17 mouse cellular contexts compared by ENCODE assay signal in the genomic region with DNA sequence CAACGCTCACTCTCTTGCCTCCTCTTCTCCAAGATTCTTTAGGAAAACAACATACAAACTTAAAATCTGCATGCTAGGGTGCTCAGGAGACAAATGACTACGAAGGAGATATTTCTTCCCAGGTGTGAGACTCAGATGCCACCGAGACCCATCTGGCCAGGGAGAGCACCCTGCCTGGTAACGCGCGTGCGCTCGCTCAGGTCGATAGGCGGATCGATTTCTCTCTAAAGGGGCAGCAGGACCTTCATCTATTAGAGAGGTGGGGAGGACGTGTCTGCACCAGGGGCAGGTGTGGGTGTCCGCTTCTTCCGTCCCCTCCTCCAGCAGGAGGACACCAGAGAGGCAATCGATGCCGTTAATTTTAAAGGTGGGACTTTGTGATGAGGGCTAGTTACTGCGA. TPM values are rescaled to one million over a fixed set of nuclear protein-coding genes. Genes with fewer than 3 reads are reported as not detected.
DNase-seq lines count a peak whose midpoint lies in the region; ATAC-seq and TF ChIP-seq lines count a peak whose summit lies in the region.
"Had no signal": no experiment of that assay in that cellular context is flagged by ENCODE, and none has a peak within 500 bp of the region (broad histone marks: within the 10 kb centered on the region; RNA-seq: fewer than 3 reads in every experiment).

No protein-coding gene starts in this region.

- H3K4me1 ChIP-seq in kidney, embryonic 14.5 days (ENCODE audit: control insufficient read depth, insufficient read depth, low read length), result peaks cover 5% of the 10 kb centered on the region; the same call in 1 of the 2 replicates
- peaks cover 20% of the 10 kb centered on the region for H3K4me1 ChIP-seq in embryonic facial prominence, embryonic 15.5 days
- peaks cover 11% of the 10 kb centered on the region; the same call in 1 of the 2 replicates for H3K4me1 ChIP-seq in hindbrain, postnatal 0 days (ENCODE audit: insufficient read depth, low read length)
- H3K4me1 ChIP-seq in midbrain, postnatal 0 days (ENCODE audit: insufficient read depth, low read length), result peaks cover 16% of the 10 kb centered on the region; the same call in 1 of the 2 replicates
- H3K4me1 ChIP-seq in intestine, embryonic 15.5 days (replicated peaks), result 0 out of 2 replicates have a peak, but pooled peaks cover 7% of the 10 kb centered on the region

- ATAC-seq in kidney, embryonic 14.5 days (ENCODE audit: low FRiP score, low TSS enrichment), result 0 out of 2 replicates have a peak, but pooled peaks have one; percentile 19
- ATAC-seq in embryonic facial prominence, embryonic 15.5 days (ENCODE audit: insufficient number of reproducible peaks, low FRiP score, low TSS enrichment, low read depth), result no peak
- ATAC-seq in hindbrain, postnatal 0 days, result no peak
- ATAC-seq in midbrain, postnatal 0 days (ENCODE audit: low FRiP score), result no peak
- ATAC-seq in intestine, embryonic 15.5 days, result no peak
- ATAC-seq: activated CD4-positive, CD25-positive, alpha-beta regulatory T cell, adult 4 months had no signal

- H3K4me2 ChIP-seq in kidney, embryonic 14.5 days (replicated peaks; ENCODE audit: low read depth, low read length), result peak overlapping the region; percentile 16
- no peak overlapping the region for H3K4me2 ChIP-seq in embryonic facial prominence, embryonic 15.5 days (replicated peaks)
- peak overlapping the region; percentile 46 for H3K4me2 ChIP-seq in hindbrain, postnatal 0 days (ENCODE audit: low read depth, low read length)
- H3K4me2 ChIP-seq in midbrain, postnatal 0 days (ENCODE audit: low read depth, low read length, poor library complexity, severe bottlenecking), result peak overlapping the region; percentile 50
- no peak overlapping the region for H3K4me2 ChIP-seq in intestine, embryonic 15.5 days (replicated peaks)

- no peak for DNase-seq in kidney, postnatal 25 days
- DNase-seq in hindbrain, postnatal 0 days (ENCODE audit: low spot score), result no peak
- DNase-seq in midbrain, postnatal 0 days (ENCODE audit: low spot score), result no peak
- DNase-seq in adrenal gland, postnatal 10 days, result no peak
- DNase-seq: layer of hippocampus, postnatal 36 days; right cerebral cortex, postnatal 14 days; thymus, postnatal 4 days had no signal

- H3K36me3 ChIP-seq in kidney, embryonic 14.5 days (ENCODE audit: control insufficient read depth, insufficient read depth, low read length), result no peaks in the 10 kb centered on the region
- no peaks in the 10 kb centered on the region for H3K36me3 ChIP-seq in embryonic facial prominence, embryonic 15.5 days
- H3K36me3 ChIP-seq in hindbrain, postnatal 0 days (ENCODE audit: insufficient read depth, low read length), result no peaks in the 10 kb centered on the region
- H3K36me3 ChIP-seq in midbrain, postnatal 0 days (ENCODE audit: insufficient read depth, low read length), result no peaks in the 10 kb centered on the region
- H3K36me3 ChIP-seq in intestine, embryonic 15.5 days, result no peaks in the 10 kb centered on the region
- H3K36me3 ChIP-seq: G1E had no signal

- under 1% methylated on average over 17 of the region's 17 CpGs for WGBS in kidney, embryonic 14.5 days
- WGBS in embryonic facial prominence, embryonic 15.5 days, result 3% methylated on average over 17 of the region's 17 CpGs
- WGBS in hindbrain, postnatal 0 days, result 6% methylated on average over 17 of the region's 17 CpGs
- 9% methylated on average over 17 of the region's 17 CpGs for WGBS in midbrain, postnatal 0 days
- WGBS in intestine, embryonic 15.5 days, result under 1% methylated on average over 17 of the region's 17 CpGs

- no peaks in the 10 kb centered on the region for H3K9me3 ChIP-seq in kidney, embryonic 14.5 days (ENCODE audit: control insufficient read depth, low read length)
- H3K9me3 ChIP-seq in embryonic facial prominence, embryonic 15.5 days (replicated peaks), result no peaks in the 10 kb centered on the region
- H3K9me3 ChIP-seq in hindbrain, postnatal 0 days (ENCODE audit: low read length), result no peaks in the 10 kb centered on the region
- no peaks in the 10 kb centered on the region for H3K9me3 ChIP-seq in midbrain, postnatal 0 days (ENCODE audit: low read length)
- no peaks in the 10 kb centered on the region for H3K9me3 ChIP-seq in intestine, embryonic 15.5 days
- H3K9me3 ChIP-seq: G1E had no signal

- H3K9ac ChIP-seq in kidney, embryonic 14.5 days (ENCODE audit: low read depth, low read length), result no peak overlapping the region
- no peak overlapping the region; the same call in 1 of the 2 replicates for H3K9ac ChIP-seq in embryonic facial prominence, embryonic 15.5 days
- H3K9ac ChIP-seq in hindbrain, postnatal 0 days (replicated peaks; ENCODE audit: low read length), result no peak overlapping the region
- H3K9ac ChIP-seq in midbrain, postnatal 0 days (replicated peaks; ENCODE audit: low read length, poor library complexity, severe bottlenecking), result peak overlapping the region; percentile 36; the same call in 1 of the 2 replicates
- H3K9ac ChIP-seq in intestine, embryonic 15.5 days, result no peak overlapping the region
- H3K9ac ChIP-seq: liver, embryonic 14.5 days had no signal

- H3K27me3 ChIP-seq in kidney, embryonic 14.5 days (ENCODE audit: control insufficient read depth, insufficient read depth, low read length), result peaks cover 76% of the 10 kb centered on the region
- H3K27me3 ChIP-seq in embryonic facial prominence, embryonic 15.5 days, result peaks cover 92% of the 10 kb centered on the region
- peaks cover 50% of the 10 kb centered on the region for H3K27me3 ChIP-seq in hindbrain, postnatal 0 days (ENCODE audit: insufficient read depth, low read length)
- H3K27me3 ChIP-seq in midbrain, postnatal 0 days (ENCODE audit: insufficient read depth, low read length), result peaks cover 23% of the 10 kb centered on the region
- peaks cover 81% of the 10 kb centered on the region for H3K27me3 ChIP-seq in intestine, embryonic 15.5 days (replicated peaks)

- no peak overlapping the region for H3K27ac ChIP-seq in kidney, embryonic 14.5 days (ENCODE audit: low read depth, low read length)
- H3K27ac ChIP-seq in embryonic facial prominence, embryonic 15.5 days (replicated peaks), result no peak overlapping the region
- H3K27ac ChIP-seq in hindbrain, postnatal 0 days, result no peak overlapping the region
- H3K27ac ChIP-seq in midbrain, postnatal 0 days (ENCODE audit: low read depth, low read length), result no peak overlapping the region
- H3K27ac ChIP-seq in intestine, embryonic 15.5 days, result no peak overlapping the region
- H3K27ac ChIP-seq: liver, embryonic 14.5 days had no signal

- no peak for TF ChIP-seq CTCF in hindbrain, postnatal 0 days (IDR thresholded peaks at IDR 0.05; ENCODE audit: low read depth)
- TF ChIP-seq CTCF in midbrain, postnatal 0 days (IDR thresholded peaks at IDR 0.05), result no peak

- H3K4me3 ChIP-seq in kidney, embryonic 14.5 days (ENCODE audit: low read length), result peak overlapping the region; percentile 3; the same call in 1 of the 2 replicates
- peak overlapping the region; percentile 13; the same call in 1 of the 2 replicates for H3K4me3 ChIP-seq in embryonic facial prominence, embryonic 15.5 days (replicated peaks)
- peak overlapping the region; percentile 4 for H3K4me3 ChIP-seq in hindbrain, postnatal 0 days (ENCODE audit: low read length)
- H3K4me3 ChIP-seq in midbrain, postnatal 0 days (ENCODE audit: low read depth, low read length), result peak overlapping the region; percentile 28
- H3K4me3 ChIP-seq in intestine, embryonic 15.5 days (replicated peaks), result no peak overlapping the region

RNA-seq across cellular contexts. Expression of gene En2, which starts 7.7 kb away (rescaled TPM):
- polyA plus RNA-seq in kidney, embryonic 14.5 days (2014; fragmentation: Nextera tagmentation; extraction: Ambion mirVana), result 0.10 and 0.27 TPM in 2 replicates
- not detected in 2 replicates for polyA plus RNA-seq in embryonic facial prominence, embryonic 15.5 days (2015; fragmentation: Nextera tagmentation; extraction: Ambion mirVana)
- total RNA-seq in hindbrain, postnatal 0 days (2014; rRNA removed), result 33.8 and 35.1 TPM in 2 replicates
- 0.98 and 1.1 TPM in 2 replicates for polyA plus RNA-seq in hindbrain, postnatal 0 days (2015; fragmentation: Nextera tagmentation; extraction: Ambion mirVana)
- 49.5 and 62.0 TPM in 2 replicates for total RNA-seq in midbrain, postnatal 0 days (2014; rRNA removed)
- 0.86 and 1.0 TPM in 2 replicates for polyA plus RNA-seq in midbrain, postnatal 0 days (2015; fragmentation: Nextera tagmentation; extraction: Ambion mirVana)
- not detected for total RNA-seq in adrenal gland, postnatal 10 days (2021)
- polyA plus RNA-seq in intestine, embryonic 15.5 days (2015; fragmentation: Nextera tagmentation; extraction: Ambion mirVana), result not detected in 2 replicates
- total RNA-seq: G1E; megakaryocyte progenitor cell, adult 5-6 weeks had no signal
- polyA plus RNA-seq: activated CD4-positive, CD25-positive, alpha-beta regulatory T cell, adult 4 months; G1E; intestine, embryonic 14.5 days; liver, embryonic 14.5 days; neural tube, embryonic 14.5 days; stomach, embryonic 14.5 days had no signal

Comparison
In these comparisons a context has a peak if more than half of its experiments do, and no peak if none do; other contexts are left out.
1. H3K4me2 ChIP-seq: peak in kidney, embryonic 14.5 days (single experiment), hindbrain, postnatal 0 days (single experiment) and midbrain, postnatal 0 days (single experiment); none in embryonic facial prominence, embryonic 15.5 days (single experiment) and intestine, embryonic 15.5 days (single experiment).